Mouse (Mus musculus) forebrain, embryonic 15.5 days (tissue): ENCODE measurements around the gene Ctc1. TPM values are rescaled to one million over a fixed set of nuclear protein-coding genes. Genes with fewer than 3 reads are reported as not detected.

Experiments used
- ATAC-seq: fragments of 200-750 bp; cut with Nextera tagmentation; replicated peaks from 2 replicates; pipeline ENCODE4 v1.8.0; 2017; ENCODE audit warnings: mild to moderate bottlenecking, moderate TSS enrichment, moderate library complexity
- H3K27ac ChIP-seq: fragments of 300-500 bp; sonication (generic); replicated peaks from 2 replicates; pipeline ENCODE4 v1.5.1; 2015; ENCODE audit warnings: mild to moderate bottlenecking, inconsistent platforms
- H3K27me3 ChIP-seq: fragments of 300-500 bp; sonication (generic); 2 replicates; pipeline ENCODE4 v1.6.1; 2015; ENCODE audit warnings: inconsistent platforms
- H3K36me3 ChIP-seq: fragments of 300-500 bp; sonication (generic); 2 replicates; pipeline ENCODE4 v1.6.1; 2015; ENCODE audit warnings: mild to moderate bottlenecking, inconsistent platforms
- H3K4me1 ChIP-seq: fragments of 300-500 bp; sonication (generic); 2 replicates; pipeline ENCODE4 v1.6.1; 2015; ENCODE audit warnings: inconsistent platforms
- H3K4me2 ChIP-seq: fragments of 300-500 bp; sonication (generic); replicated peaks from 2 replicates; pipeline ENCODE4 v1.6.1; 2015; ENCODE audit warnings: mild to moderate bottlenecking, inconsistent platforms
- H3K4me3 ChIP-seq: fragments of 300-500 bp; sonication (generic); 2 replicates; pipeline ENCODE4 v1.5.1; 2015; ENCODE audit warnings: mild to moderate bottlenecking, inconsistent platforms
- H3K9ac ChIP-seq: fragments of 300-500 bp; sonication (generic); replicated peaks from 2 replicates; pipeline ENCODE4 v1.6.1; 2015; ENCODE audit warnings: mild to moderate bottlenecking, inconsistent platforms
- H3K9me3 ChIP-seq: fragments of 300-500 bp; sonication (generic); 2 replicates; pipeline ENCODE4 v1.6.1; 2016; ENCODE audit warnings: inconsistent platforms
- WGBS: fragments of 180-500 bp; shearing (Covaris S2); methylation state at CpG from one replicate; pipeline ENCODE4 v1.1.7; 2015; ENCODE audit warnings: mixed read lengths; 5-methylcytosine and 5-hydroxymethylcytosine counted together
- polyA plus RNA-seq: library from polyadenylated mRNA; unstranded; fragments of >200 nt; fragmentation: Nextera tagmentation; extraction: Ambion mirVana; gene quantifications from 2 replicates; pipeline ENCODE4 v1.2.1, GENCODE M21; 2015

Gene Ctc1
- polyA plus RNA-seq, 1 experiment from 2014 or later = 65.9 TPM

- H3K27me3 ChIP-seq = no peaks in the 10 kb centered on the region
- peak overlapping the region; percentile 81 for H3K27ac ChIP-seq
- H3K9me3 ChIP-seq = no peaks in the 10 kb centered on the region
- H3K36me3 ChIP-seq = peaks cover 24% of the 10 kb centered on the region
- H3K4me2 ChIP-seq = peak overlapping the region; percentile 49
- ATAC-seq = no peak; the same call in 1 of the 2 replicates
- WGBS = under 1% methylated on average over 34 of the region's 34 CpGs
- H3K9ac ChIP-seq = peak overlapping the region; percentile 62
- H3K4me1 ChIP-seq = peaks cover 30% of the 10 kb centered on the region
- H3K4me3 ChIP-seq = peak overlapping the region; percentile 59
Measured at GRCm38 (mm10) chr11:69037231-69038061, 21.7 kb downstream of the Ctc1 start.

DNA sequence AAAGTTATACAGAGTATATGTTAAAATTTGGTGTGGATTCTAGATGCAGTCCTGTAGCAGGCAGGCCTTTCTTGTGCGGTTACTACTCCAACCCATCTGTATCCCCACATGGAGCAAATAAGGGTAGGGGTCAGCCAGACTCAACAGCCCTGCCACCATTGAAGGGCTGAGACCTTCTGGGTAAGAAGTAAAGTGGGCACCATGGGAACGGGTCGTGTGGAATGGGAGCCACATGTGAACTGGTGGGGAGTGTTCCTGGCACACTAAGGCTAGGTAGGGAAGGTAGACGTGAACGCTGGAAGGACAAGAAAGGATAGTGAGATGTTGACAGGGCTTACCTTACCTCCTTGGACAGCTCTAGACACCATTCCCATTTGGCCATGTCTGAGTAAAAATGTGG lies 22.5 kb downstream of the Ctc1 start:
- ATAC-seq = no peak
- H3K4me3 ChIP-seq = peak overlapping the region; percentile 59; the same call in 1 of the 2 replicates
- H3K36me3 ChIP-seq = peaks cover 16% of the 10 kb centered on the region
- H3K4me2 ChIP-seq = no peak overlapping the region
- H3K27me3 ChIP-seq = no peaks in the 10 kb centered on the region
- no peak overlapping the region for H3K9ac ChIP-seq
- peak overlapping the region; percentile 90; the same call in 1 of the 2 replicates for H3K27ac ChIP-seq
- no peaks in the 10 kb centered on the region for H3K9me3 ChIP-seq
- peaks cover 30% of the 10 kb centered on the region for H3K4me1 ChIP-seq
- WGBS = 67% methylated on average over 5 of the region's 5 CpGs

- H3K4me3 ChIP-seq = peak within 1 kb of the TSS; percentile 66
- H3K4me1 ChIP-seq = peaks cover 31% of the 10 kb centered on the region
- H3K4me2 ChIP-seq = peak within 1 kb of the TSS; percentile 99
- no peaks in the 10 kb centered on the region for H3K9me3 ChIP-seq
- peak; percentile 68 for ATAC-seq
- H3K27me3 ChIP-seq = no peaks in the 10 kb centered on the region
- under 1% methylated on average over 54 of the region's 54 CpGs for WGBS
- H3K27ac ChIP-seq = peak within 1 kb of the TSS; percentile 58
- H3K36me3 ChIP-seq = no peaks in the 10 kb centered on the region
- H3K9ac ChIP-seq = peak within 1 kb of the TSS; percentile 53
Measured at GRCm38 (mm10) chr11:69045531-69046394, 30.1 kb downstream of the Ctc1 start, which contains the start of gene Aurkb. Gene Aurkb (plus strand): TSS chr11:69045647.

DNA sequence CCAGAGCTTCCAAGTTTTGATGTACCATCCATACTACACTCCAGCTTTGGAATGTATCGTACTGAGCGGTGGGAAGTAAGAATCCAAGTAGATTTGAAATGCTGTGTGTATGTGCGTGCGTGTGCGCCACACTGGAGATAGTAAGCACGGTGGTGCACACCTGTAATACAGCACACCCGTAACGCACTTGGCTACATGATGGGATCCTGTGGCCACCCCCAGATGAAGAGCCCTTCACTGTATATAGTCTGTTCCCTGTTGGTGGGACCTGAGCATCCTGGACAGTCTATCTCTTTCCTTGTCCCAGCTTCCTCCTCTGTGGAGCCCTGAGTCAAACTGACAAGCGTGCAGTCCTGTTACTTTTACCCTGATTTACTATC lies 30.7 kb downstream of the Ctc1 start:
- H3K9me3 ChIP-seq = no peaks in the 10 kb centered on the region
- H3K4me1 ChIP-seq = peaks cover 31% of the 10 kb centered on the region
- H3K4me2 ChIP-seq = peak overlapping the region; percentile 99
- ATAC-seq = no peak
- H3K36me3 ChIP-seq = no peaks in the 10 kb centered on the region
- H3K9ac ChIP-seq = peak overlapping the region; percentile 53
- H3K27ac ChIP-seq = no peak overlapping the region
- 15% methylated on average over 9 of the region's 9 CpGs for WGBS
- H3K27me3 ChIP-seq = no peaks in the 10 kb centered on the region
- peak overlapping the region; percentile 66 for H3K4me3 ChIP-seq

- H3K36me3 ChIP-seq = no peaks in the 10 kb centered on the region
- no peak overlapping the region for H3K27ac ChIP-seq
- H3K9ac ChIP-seq = no peak overlapping the region
- no peak for ATAC-seq
- whole genome bisulfite sequencing = 88% methylated on average over 12 of the region's 12 CpGs
- peaks cover 31% of the 10 kb centered on the region for H3K4me1 ChIP-seq
- no peaks in the 10 kb centered on the region for H3K9me3 ChIP-seq
- H3K27me3 ChIP-seq = no peaks in the 10 kb centered on the region
- no peak overlapping the region; the same call in 1 of the 2 replicates for H3K4me3 ChIP-seq
- peak overlapping the region; percentile 99 for H3K4me2 ChIP-seq
Measured at GRCm38 (mm10) chr11:69047592-69047991, 31.9 kb downstream of the Ctc1 start.

GRCm38 (mm10) chr11:69048151-69048550 lies 32.4 kb downstream of the Ctc1 start:
- H3K27me3 ChIP-seq = no peaks in the 10 kb centered on the region
- peaks cover 31% of the 10 kb centered on the region for H3K4me1 ChIP-seq
- H3K27ac ChIP-seq = no peak overlapping the region
- H3K9me3 ChIP-seq = no peaks in the 10 kb centered on the region
- 94% methylated on average over 14 of the region's 14 CpGs for whole genome bisulfite sequencing
- ATAC-seq = no peak
- no peak overlapping the region for H3K4me3 ChIP-seq
- no peak overlapping the region for H3K9ac ChIP-seq
- H3K36me3 ChIP-seq = no peaks in the 10 kb centered on the region
- no peak overlapping the region for H3K4me2 ChIP-seq

DNA sequence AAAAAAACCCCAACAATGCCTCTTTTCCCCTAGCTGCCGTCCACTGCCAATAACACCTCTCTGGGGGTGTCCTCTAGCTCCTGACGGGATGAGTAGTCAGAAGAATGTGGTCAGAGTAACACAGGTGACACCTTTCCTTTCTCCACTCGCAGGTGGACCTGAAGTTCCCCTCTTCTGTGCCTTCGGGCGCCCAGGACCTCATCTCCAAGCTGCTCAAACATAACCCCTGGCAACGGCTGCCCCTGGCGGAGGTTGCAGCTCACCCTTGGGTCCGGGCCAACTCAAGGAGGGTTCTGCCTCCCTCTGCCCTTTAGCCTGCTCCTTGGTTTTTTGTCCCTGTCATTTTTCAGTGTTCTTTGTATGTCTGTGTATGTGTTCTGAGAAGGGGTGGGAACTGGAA lies 35.0 kb downstream of the Ctc1 start:
- 80% methylated on average over 8 of the region's 8 CpGs for WGBS
- no peak for ATAC-seq

GRCm38 (mm10) chr11:69051771-69052170 lies 36.1 kb downstream of the Ctc1 start:
- H3K27me3 ChIP-seq = no peaks in the 10 kb centered on the region
- H3K4me3 ChIP-seq = no peak overlapping the region
- H3K27ac ChIP-seq = no peak overlapping the region
- H3K4me2 ChIP-seq = no peak overlapping the region
- 56% methylated on average over 4 of the region's 4 CpGs for WGBS
- H3K9ac ChIP-seq = no peak overlapping the region
- no peaks in the 10 kb centered on the region for H3K9me3 ChIP-seq
- no peaks in the 10 kb centered on the region for H3K36me3 ChIP-seq
- H3K4me1 ChIP-seq = peaks cover 16% of the 10 kb centered on the region
- no peak for ATAC-seq

More for the DNA sequence above, 35.0 kb downstream of the Ctc1 start:
- Histone ChIP-seq H3K36me3 (no peaks in the 10 kb centered on the region), H3K9ac (no peak overlapping the region), H3K4me3 (no peak overlapping the region), H3K4me2 (no peak overlapping the region), H3K4me1 (peaks cover 26% of the 10 kb centered on the region), H3K27me3 (no peaks in the 10 kb centered on the region), H3K9me3 (no peaks in the 10 kb centered on the region), H3K27ac (no peak overlapping the region)

DNA sequence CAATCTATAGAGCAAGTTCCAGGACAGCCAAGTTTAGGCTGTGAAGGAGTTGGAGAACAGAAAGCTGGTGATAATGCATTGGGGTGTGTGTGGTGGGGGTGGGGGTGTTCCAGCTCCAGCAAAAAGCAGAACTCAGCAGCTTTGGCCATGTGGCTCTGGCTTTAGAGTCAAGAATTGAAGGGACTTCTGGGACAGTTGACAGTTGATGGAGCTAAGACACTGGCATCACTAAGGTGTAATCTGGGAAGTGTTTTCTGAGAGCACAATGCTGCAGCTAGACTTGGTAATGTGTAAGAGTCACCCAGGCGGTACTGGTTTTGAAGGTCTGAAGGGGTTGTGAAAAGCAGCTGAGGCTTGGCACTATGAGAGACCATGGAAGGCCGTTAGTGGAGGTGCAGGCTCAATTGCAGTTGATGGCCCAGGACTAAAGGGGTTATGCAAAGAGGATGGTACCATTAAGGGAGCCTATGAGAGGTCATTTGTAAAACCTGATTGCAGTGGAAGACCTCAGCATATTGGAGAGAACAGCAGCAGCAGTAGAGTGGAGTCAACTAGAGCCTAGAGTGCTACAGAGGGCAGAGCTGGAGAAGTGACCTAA lies 37.2 kb downstream of the Ctc1 start:
- WGBS = 93% methylated on average over 2 of the region's 2 CpGs
- ATAC-seq = no peak
- no peaks in the 10 kb centered on the region for H3K9me3 ChIP-seq

DNA sequence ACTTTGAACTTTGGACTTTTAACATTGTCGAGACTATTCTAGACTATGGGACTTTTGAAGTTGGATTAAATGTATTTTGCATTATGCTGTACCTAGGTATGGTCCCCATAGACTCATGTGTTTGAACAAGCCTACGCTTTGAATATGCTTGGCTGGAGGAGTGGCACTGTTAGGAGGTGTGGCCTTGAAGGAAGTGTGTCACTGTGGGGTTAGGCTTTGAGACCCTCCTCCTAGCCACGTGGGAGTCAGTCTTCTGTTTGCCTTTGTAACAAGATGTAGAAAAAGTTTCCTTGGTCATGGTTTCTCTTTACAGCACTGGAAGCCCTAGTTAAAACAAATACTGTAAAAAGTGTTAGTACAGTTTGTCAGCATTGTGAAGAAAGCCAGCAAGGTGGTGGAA lies 38.1 kb downstream of the Ctc1 start:
- no peaks in the 10 kb centered on the region for H3K27me3 ChIP-seq
- 78% methylated on average over 3 of the region's 3 CpGs for WGBS
- no peak overlapping the region for H3K27ac ChIP-seq
- H3K9ac ChIP-seq = no peak overlapping the region
- H3K4me2 ChIP-seq = no peak overlapping the region
- H3K4me3 ChIP-seq = no peak overlapping the region
- H3K36me3 ChIP-seq = no peaks in the 10 kb centered on the region
- ATAC-seq = no peak
- peaks cover 10% of the 10 kb centered on the region for H3K4me1 ChIP-seq
- H3K9me3 ChIP-seq = no peaks in the 10 kb centered on the region

More for the DNA sequence above, 37.2 kb downstream of the Ctc1 start:
- Histone ChIP-seq H3K36me3 (no peaks in the 10 kb centered on the region), H3K4me1 (peaks cover 8% of the 10 kb centered on the region), H3K27ac (no peak overlapping the region), H3K27me3 (no peaks in the 10 kb centered on the region), H3K4me3 (no peak overlapping the region), H3K9ac (no peak overlapping the region), H3K4me2 (no peak overlapping the region)

DNA sequence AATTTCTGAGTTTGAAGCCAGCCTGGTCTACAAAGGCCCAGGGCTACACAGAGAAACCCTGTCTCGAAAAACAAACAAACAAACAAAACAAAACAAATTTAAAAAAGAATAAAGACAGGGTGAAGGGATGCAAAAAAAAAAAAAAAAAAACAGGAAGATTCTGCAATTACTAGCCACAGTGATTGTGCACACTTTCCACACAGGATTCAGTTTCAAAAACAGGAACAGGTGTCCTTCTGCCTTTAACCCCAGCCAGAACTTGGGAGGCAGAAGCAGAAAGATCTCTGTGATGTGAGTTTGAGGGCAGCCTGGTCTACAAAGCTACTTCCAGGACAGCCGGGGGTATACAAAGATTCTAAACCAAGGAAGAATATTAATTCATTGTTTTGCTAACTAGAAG lies 42.6 kb downstream of the Ctc1 start:
- peak overlapping the region; percentile 58; the same call in 1 of the 2 replicates for H3K9ac ChIP-seq
- ATAC-seq = no peak
- H3K36me3 ChIP-seq = no peaks in the 10 kb centered on the region
- peak overlapping the region; percentile 87 for H3K27ac ChIP-seq
- peak overlapping the region; percentile 76 for H3K4me2 ChIP-seq
- H3K4me1 ChIP-seq = peaks cover 36% of the 10 kb centered on the region
- 66% methylated on average over 2 of the region's 2 CpGs for WGBS
- no peaks in the 10 kb centered on the region for H3K9me3 ChIP-seq
- H3K4me3 ChIP-seq = peak overlapping the region; percentile 94
- no peaks in the 10 kb centered on the region for H3K27me3 ChIP-seq
